Mouse (Mus musculus) intestine, postnatal 0 days (tissue): ENCODE measurements around the gene Wdr66. TPM values are rescaled to one million over a fixed set of nuclear protein-coding genes. Genes with fewer than 3 reads are reported as not detected.

Experiments used
- ATAC-seq: fragments of 200-750 bp; cut with Nextera tagmentation; 2 replicates; pipeline ENCODE4 v1.8.0; 2017; ENCODE audit warnings: mild to moderate bottlenecking, moderate TSS enrichment, moderate library complexity
- H3K27ac ChIP-seq: fragments of 300-500 bp; sonication (generic); 2 replicates; pipeline ENCODE4 v1.5.1; 2014; ENCODE audit warnings: mild to moderate bottlenecking, low read depth, low read length, moderate library complexity
- H3K27me3 ChIP-seq: fragments of 300-500 bp; sonication (generic); replicated peaks from 2 replicates; pipeline ENCODE4 v1.6.1; 2014; ENCODE audit warnings: low read length, mixed read lengths; ENCODE audit not compliant: control insufficient read depth, insufficient read depth
- H3K36me3 ChIP-seq: fragments of 300-500 bp; sonication (generic); 2 replicates; pipeline ENCODE4 v1.6.1; 2014; ENCODE audit warnings: mild to moderate bottlenecking, moderate library complexity; ENCODE audit not compliant: control insufficient read depth, insufficient read depth
- H3K4me1 ChIP-seq: fragments of 300-500 bp; sonication (generic); replicated peaks from 2 replicates; pipeline ENCODE4 v1.6.1; 2014; ENCODE audit warnings: antibody characterized with exemption, low read length, mixed read lengths; ENCODE audit not compliant: control insufficient read depth, insufficient read depth
- H3K4me2 ChIP-seq: fragments of 300-500 bp; sonication (generic); replicated peaks from 2 replicates; pipeline ENCODE4 v1.6.1; 2014; ENCODE audit warnings: low read depth, mild to moderate bottlenecking, moderate library complexity
- H3K4me3 ChIP-seq: fragments of 300-500 bp; sonication (generic); 2 replicates; pipeline ENCODE4 v1.5.1; 2014; ENCODE audit warnings: low read depth, low read length
- H3K9ac ChIP-seq: fragments of 300-500 bp; sonication (generic); 2 replicates; pipeline ENCODE4 v1.6.1; 2014; ENCODE audit warnings: mild to moderate bottlenecking, low read depth, low read length
- H3K9me3 ChIP-seq: fragments of 300-500 bp; sonication (generic); 2 replicates; pipeline ENCODE4 v1.6.1; 2016; ENCODE audit warnings: mixed run types; ENCODE audit not compliant: control insufficient read depth
- CTCF ChIP-seq: sonication (generic); IDR thresholded peaks from 2 replicates; pipeline ENCODE4 v1.5.1; 2016; ENCODE audit warnings: low read depth, mild to moderate bottlenecking, control low read depth, antibody characterized with exemption, moderate library complexity
- WGBS: fragments of 180-500 bp; shearing (Covaris S2); extraction: QIAGEN DNeasy Blood & Tissue Kit; methylation state at CpG from one replicate; pipeline ENCODE4 v1.1.7; 2014; 5-methylcytosine and 5-hydroxymethylcytosine counted together
- polyA plus RNA-seq: library from polyadenylated mRNA; unstranded; fragments of >200 nt; fragmentation: Nextera tagmentation; extraction: Ambion mirVana; gene quantifications from 2 replicates; pipeline ENCODE4 v1.2.1, GENCODE M21; 2015

Wdr66 gene
- polyA plus RNA-seq, 1 experiment from 2014 or later = 0.51 TPM

GRCm38 (mm10) chr5:123277704-123278103 is 25.8 kb downstream of the Wdr66 start:
- Histone ChIP-seq H3K9me3 (no peaks in the 10 kb centered on the region), H3K9ac (no peak overlapping the region), H3K4me2 (no peak overlapping the region), H3K4me1 (no peaks in the 10 kb centered on the region), H3K27me3 (no peaks in the 10 kb centered on the region), H3K27ac (no peak overlapping the region), H3K36me3 (no peaks in the 10 kb centered on the region), H3K4me3 (no peak overlapping the region)
- TF ChIP-seq CTCF = no peak
- ATAC-seq = no peak
- WGBS = 72% methylated on average over 4 of the region's 4 CpGs

GRCm38 (mm10) chr5:123279248-123279647 is 27.3 kb downstream of the Wdr66 start:
- Histone ChIP-seq H3K4me3 (no peak overlapping the region), H3K4me1 (no peaks in the 10 kb centered on the region), H3K4me2 (no peak overlapping the region), H3K27ac (no peak overlapping the region), H3K36me3 (no peaks in the 10 kb centered on the region), H3K9ac (no peak overlapping the region), H3K27me3 (no peaks in the 10 kb centered on the region), H3K9me3 (no peaks in the 10 kb centered on the region)
- TF ChIP-seq CTCF = no peak
- no peak for ATAC-seq
- 93% methylated on average over 4 of the region's 4 CpGs for WGBS

- H3K4me3 ChIP-seq = no peak overlapping the region
- no peak overlapping the region for H3K4me2 ChIP-seq
- H3K9me3 ChIP-seq = no peaks in the 10 kb centered on the region
- no peaks in the 10 kb centered on the region for H3K36me3 ChIP-seq
- no peak for ATAC-seq
- 71% methylated on average over 9 of the region's 9 CpGs for WGBS
- TF ChIP-seq CTCF = no peak
- H3K4me1 ChIP-seq = no peaks in the 10 kb centered on the region
- H3K27ac ChIP-seq = no peak overlapping the region
- H3K9ac ChIP-seq = no peak overlapping the region
- H3K27me3 ChIP-seq = no peaks in the 10 kb centered on the region
Measured at GRCm38 (mm10) chr5:123281336-123282136, 29.6 kb downstream of the Wdr66 start.

DNA sequence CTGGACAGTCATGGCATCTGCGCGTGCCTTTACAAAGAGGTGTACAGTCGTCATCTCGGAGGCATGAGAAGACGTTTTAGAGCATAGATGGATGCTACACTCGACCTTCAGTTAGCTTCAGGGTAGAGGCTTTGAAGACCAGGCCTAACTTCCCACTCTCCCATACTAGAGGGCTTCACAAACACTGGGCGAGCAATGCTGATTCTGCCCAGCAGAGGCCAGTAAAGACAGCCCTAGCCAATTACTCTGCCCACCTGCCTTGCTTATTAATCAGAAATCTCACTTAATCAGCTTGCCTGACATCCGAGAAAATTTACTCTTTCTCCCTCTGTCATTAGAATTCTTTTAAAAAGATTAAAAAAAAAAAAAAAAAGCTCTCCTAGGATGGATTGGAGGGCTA is 33.3 kb downstream of the Wdr66 start:
- Histone ChIP-seq H3K4me1 (no peaks in the 10 kb centered on the region), H3K4me3 (no peak overlapping the region), H3K9ac (no peak overlapping the region), H3K9me3 (no peaks in the 10 kb centered on the region), H3K36me3 (no peaks in the 10 kb centered on the region), H3K27me3 (no peaks in the 10 kb centered on the region), H3K27ac (no peak overlapping the region), H3K4me2 (no peak overlapping the region)
- no peak for ATAC-seq
- peak; percentile 72 for TF ChIP-seq CTCF
- WGBS = 38% methylated on average over 8 of the region's 8 CpGs

DNA sequence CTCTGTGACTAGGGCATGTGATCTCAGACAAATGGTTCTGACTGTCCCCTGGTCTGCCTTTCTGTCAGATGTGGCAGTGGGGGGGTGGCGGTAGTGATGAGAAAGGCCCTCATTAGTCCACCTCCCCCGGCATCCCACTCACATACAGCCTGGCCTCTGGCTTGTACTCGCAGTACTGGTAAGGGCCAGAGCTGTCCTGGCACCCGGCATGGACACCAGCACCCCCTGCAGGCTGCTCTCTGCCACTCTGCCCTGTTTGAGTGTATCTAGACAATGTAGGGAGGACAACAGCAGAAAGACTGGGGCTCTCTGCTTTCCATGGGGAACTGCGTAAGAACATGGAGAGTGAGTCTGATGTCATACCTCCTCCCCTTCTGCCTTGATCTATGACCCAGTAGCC is 36.2 kb downstream of the Wdr66 start:
- no peaks in the 10 kb centered on the region for H3K4me1 ChIP-seq
- 82% methylated on average over 5 of the region's 5 CpGs for WGBS
- no peak overlapping the region for H3K4me3 ChIP-seq
- no peak overlapping the region for H3K27ac ChIP-seq
- H3K36me3 ChIP-seq = no peaks in the 10 kb centered on the region
- H3K9me3 ChIP-seq = no peaks in the 10 kb centered on the region
- H3K4me2 ChIP-seq = no peak overlapping the region
- no peak for ATAC-seq
- H3K27me3 ChIP-seq = no peaks in the 10 kb centered on the region
- no peak overlapping the region for H3K9ac ChIP-seq
- TF ChIP-seq CTCF = peak; percentile 51

- no peaks in the 10 kb centered on the region for H3K9me3 ChIP-seq
- H3K9ac ChIP-seq = no peak overlapping the region
- H3K4me3 ChIP-seq = no peak overlapping the region
- no peak for ATAC-seq
- no peak for TF ChIP-seq CTCF
- WGBS = 84% methylated on average over 9 of the region's 9 CpGs
- no peaks in the 10 kb centered on the region for H3K27me3 ChIP-seq
- H3K4me2 ChIP-seq = no peak overlapping the region
- no peaks in the 10 kb centered on the region for H3K36me3 ChIP-seq
- H3K27ac ChIP-seq = no peak overlapping the region
- no peaks in the 10 kb centered on the region for H3K4me1 ChIP-seq
Measured at GRCm38 (mm10) chr5:123294653-123295052, 42.8 kb downstream of the Wdr66 start.
